In the genomic region with DNA sequence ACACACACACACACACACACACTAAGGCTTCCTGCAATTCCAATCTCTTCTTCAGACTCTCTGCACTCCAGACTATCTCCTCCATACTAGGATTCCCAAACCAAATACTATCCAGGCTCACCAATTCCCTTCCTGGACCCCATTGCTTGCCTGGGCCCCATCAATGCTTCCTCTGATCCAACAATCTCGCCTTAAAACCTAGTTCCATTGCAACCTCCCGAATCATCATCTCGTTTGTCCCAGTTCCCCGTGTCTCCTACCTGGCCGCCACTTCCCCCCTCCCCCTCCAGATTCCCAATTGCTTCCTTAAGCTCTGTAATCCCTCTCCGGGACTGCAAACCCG, we compare ENCODE assay signal across 9 mouse cellular contexts. TPM values are rescaled to one million over a fixed set of nuclear protein-coding genes. Genes with fewer than 3 reads are reported as not detected.
A peak's percentile ranks its signal among the peaks of the same experiment; 100 is the strongest.
DNase-seq lines count a peak whose midpoint lies in the region; ATAC-seq and TF ChIP-seq lines count a peak whose summit lies in the region.
"Had no signal": no experiment of that assay in that cellular context is flagged by ENCODE, and none has a peak within 500 bp of the region (broad histone marks: within the 10 kb centered on the region; RNA-seq: fewer than 3 reads in every experiment).

No protein-coding gene starts in this region.

- H3K4me1 ChIP-seq in heart, embryonic 16.5 days (ENCODE audit: control insufficient read depth, insufficient read depth, low read length) = peaks cover 43% of the 10 kb centered on the region
- peaks cover 33 to 46% of the 10 kb centered on the region in 2 experiments for H3K4me1 ChIP-seq in MEL (ENCODE audit: control insufficient read depth in 1 of 2, insufficient read depth in 2 of 2, low read length in 2 of 2)
- H3K4me1 ChIP-seq in hindbrain, embryonic 10.5 days (replicated peaks) = peaks cover 60% of the 10 kb centered on the region
- peaks cover 64% of the 10 kb centered on the region for H3K4me1 ChIP-seq in midbrain, embryonic 10.5 days

- H3K9me3 ChIP-seq in heart, embryonic 16.5 days (replicated peaks; ENCODE audit: control insufficient read depth, low read length) = no peaks in the 10 kb centered on the region
- H3K9me3 ChIP-seq in MEL (replicated peaks; ENCODE audit: insufficient read depth, low read length) = no peaks in the 10 kb centered on the region
- no peaks in the 10 kb centered on the region for H3K9me3 ChIP-seq in hindbrain, embryonic 10.5 days
- H3K9me3 ChIP-seq in midbrain, embryonic 10.5 days (replicated peaks) = no peaks in the 10 kb centered on the region

- no peak for TF ChIP-seq RAD21 in MEL (IDR thresholded peaks at IDR 0.05; ENCODE audit: low read depth, low read length)

- WGBS in heart, embryonic 16.5 days = 0% methylated on average over 7 of the region's 7 CpGs
- WGBS in hindbrain, embryonic 10.5 days = 0% methylated on average over 7 of the region's 7 CpGs
- WGBS in midbrain, embryonic 10.5 days = under 1% methylated on average over 7 of the region's 7 CpGs

- no peak for DNase-seq in heart, adult 18-20 months
- no peak for DNase-seq in MEL (ENCODE audit: low read depth, low spot score)
- DNase-seq in hindbrain, embryonic 10.5 days (ENCODE audit: low spot score) = no peak
- DNase-seq in midbrain, embryonic 10.5 days (ENCODE audit: low spot score) = no peak
- no peak for DNase-seq in embryo, embryonic 10.5 days (ENCODE audit: low spot score)
- DNase-seq in urinary bladder, adult 18-20 months (ENCODE audit: low spot score in 2 of 2) = no peak
- no peak for DNase-seq in urinary bladder, postnatal 25 days (ENCODE audit: low spot score)

- H3K36me3 ChIP-seq in heart, embryonic 16.5 days (ENCODE audit: control insufficient read depth, insufficient read depth) = no peaks in the 10 kb centered on the region
- H3K36me3 ChIP-seq in MEL (ENCODE audit: control insufficient read depth in 1 of 2, insufficient read depth in 2 of 2, low read length in 2 of 2) = peaks cover 0 to 51% of the 10 kb centered on the region in 2 experiments; a peak in 2 of 4 replicates
- peaks cover 4% of the 10 kb centered on the region; the same call in 1 of the 2 replicates for H3K36me3 ChIP-seq in hindbrain, embryonic 10.5 days
- H3K36me3 ChIP-seq in midbrain, embryonic 10.5 days = peaks cover 3% of the 10 kb centered on the region; the same call in 1 of the 2 replicates

- peak overlapping the region; percentile 95 for H3K27ac ChIP-seq in heart, embryonic 16.5 days (ENCODE audit: low read length)
- H3K27ac ChIP-seq in MEL (ENCODE audit: control insufficient read depth, low read depth, low read length) = peak overlapping the region; percentile 42
- peak overlapping the region; percentile 95 for H3K27ac ChIP-seq in hindbrain, embryonic 10.5 days
- peak overlapping the region; percentile 95 for H3K27ac ChIP-seq in midbrain, embryonic 10.5 days (replicated peaks)

- no peaks in the 10 kb centered on the region for H3K27me3 ChIP-seq in heart, embryonic 16.5 days (ENCODE audit: control insufficient read depth, insufficient read depth, low read length)
- no peaks in the 10 kb centered on the region for H3K27me3 ChIP-seq in MEL (ENCODE audit: control insufficient read depth in 1 of 2, insufficient read depth in 2 of 2, low read length in 2 of 2)
- H3K27me3 ChIP-seq in hindbrain, embryonic 10.5 days (ENCODE audit: insufficient read depth, poor library complexity, severe bottlenecking) = no peaks in the 10 kb centered on the region
- no peaks in the 10 kb centered on the region for H3K27me3 ChIP-seq in midbrain, embryonic 10.5 days (ENCODE audit: low read depth, poor library complexity, severe bottlenecking)
- H3K27me3 ChIP-seq: Patski had no signal

- TF ChIP-seq EP300 in MEL (IDR thresholded peaks at IDR 0.05; ENCODE audit: low read depth in 1 of 2, low read length in 2 of 2) = no peak

- H3K4me3 ChIP-seq in heart, embryonic 16.5 days (ENCODE audit: low read length) = peak overlapping the region; percentile 98
- H3K4me3 ChIP-seq in MEL (ENCODE audit: control insufficient read depth in 1 of 2, insufficient read depth in 1 of 2, low read depth in 2 of 2, low read length in 2 of 2) = peak overlapping the region; percentile 68 to 73
- H3K4me3 ChIP-seq in hindbrain, embryonic 10.5 days = peak overlapping the region; percentile 94
- peak overlapping the region; percentile 100 for H3K4me3 ChIP-seq in midbrain, embryonic 10.5 days

- TF ChIP-seq POLR2A in MEL (IDR thresholded peaks at IDR 0.05; ENCODE audit: control insufficient read depth in 1 of 2, insufficient read depth in 1 of 2, low read depth in 1 of 2, low read length in 2 of 2, poor library complexity in 1 of 2) = no peak

- H3K79me2 ChIP-seq in MEL (ENCODE audit: control insufficient read depth, insufficient read depth, low read length, poor library complexity) = peaks cover 50% of the 10 kb centered on the region

- TF ChIP-seq CTCF in MEL (IDR thresholded peaks at IDR 0.05 in 2 of 3, conservative IDR thresholded peaks at IDR 0.05 in 1 of 3; ENCODE audit: control insufficient read depth in 1 of 3, insufficient read depth in 1 of 3, low read depth in 2 of 3, low read length in 3 of 3, poor library complexity in 1 of 3, severe bottlenecking in 1 of 3) = no peak

- no peak; the same call in 1 of the 2 replicates for ATAC-seq in heart, embryonic 16.5 days (replicated peaks; ENCODE audit: extremely low read depth, insufficient read depth, low FRiP score)

- peak overlapping the region; percentile 100 for H3K9ac ChIP-seq in heart, embryonic 16.5 days (ENCODE audit: low read length)
- H3K9ac ChIP-seq in MEL (ENCODE audit: control insufficient read depth, low read depth, low read length, poor library complexity, severe bottlenecking) = peak overlapping the region; percentile 77

- peak overlapping the region; percentile 96 for H3K4me2 ChIP-seq in heart, embryonic 16.5 days (ENCODE audit: low read depth, low read length)

TF ChIP-seq in MEL, 35 proteins besides CTCF, POLR2A, EP300 and RAD21:
- TF ChIP-seq POLR2AphosphoS2 (IDR thresholded peaks at IDR 0.05; ENCODE audit: low read length) = no peak
- TF ChIP-seq TBP (IDR thresholded peaks at IDR 0.05; ENCODE audit: low read depth, low read length) = no peak
- TF ChIP-seq POLR2AphosphoS5 (IDR thresholded peaks at IDR 0.05; ENCODE audit: borderline replicate concordance, low read depth, low read length) = no peak
- TF ChIP-seq USF2 (IDR thresholded peaks at IDR 0.05; ENCODE audit: borderline replicate concordance in 1 of 2, insufficient read depth in 1 of 2, low read depth in 1 of 2, low read length in 2 of 2) = no peak
- no peak for TF ChIP-seq HCFC1 (IDR thresholded peaks at IDR 0.05; ENCODE audit: low read depth, low read length)
- no peak for TF ChIP-seq ZMIZ1 (IDR thresholded peaks at IDR 0.05; ENCODE audit: low read depth, low read length)
- TF ChIP-seq SMC3 (IDR thresholded peaks at IDR 0.05; ENCODE audit: low read depth, low read length) = no peak
- TF ChIP-seq CHD2 (IDR thresholded peaks at IDR 0.05; ENCODE audit: low read length) = no peak
- no peak for TF ChIP-seq GABPA (IDR thresholded peaks at IDR 0.05; ENCODE audit: low read depth, low read length)
- no peak for TF ChIP-seq RCOR1 (IDR thresholded peaks at IDR 0.05; ENCODE audit: low read depth, low read length)
- no peak for TF ChIP-seq ZNF384 (IDR thresholded peaks at IDR 0.05; ENCODE audit: low read depth, low read length)

RNA-seq across cellular contexts. Expression of a gene that starts 0.6 kb away (rescaled TPM):
- polyA plus RNA-seq in heart, embryonic 16.5 days (2015; fragmentation: Nextera tagmentation; extraction: Ambion mirVana) = 260 and 301 TPM in 2 replicates
- 10 to 100 TPM; 64.7 to 66.4 TPM for total RNA-seq in heart, adult 18-20 months (2021)
- 60.5 and 66.3 TPM in 2 replicates for total RNA-seq in MEL (2012; rRNA removed)
- polyA plus RNA-seq in MEL (2012; ENCODE audit: insufficient read depth in 1 of 2, insufficient read length in 2 of 2, low read depth in 1 of 2, low replicate concordance in 2 of 2, missing spikeins in 1 of 2) = 100 to 1,000 TPM in 1 of 2 experiments, not detected in 1; 267 TPM
- 216 and 245 TPM in 2 replicates for polyA plus RNA-seq in hindbrain, embryonic 10.5 days (2016; fragmentation: Nextera tagmentation; extraction: Ambion mirVana)
- polyA plus RNA-seq in midbrain, embryonic 10.5 days (2016; fragmentation: Nextera tagmentation; extraction: Ambion mirVana) = 236 and 239 TPM in 2 replicates

RNA-seq across cellular contexts. Expression of a gene that starts 20.1 kb away (rescaled TPM):
- polyA plus RNA-seq in heart, embryonic 16.5 days (2015; fragmentation: Nextera tagmentation; extraction: Ambion mirVana) = 262 and 283 TPM in 2 replicates
- total RNA-seq in heart, adult 18-20 months (2021) = 100 to 1,000 TPM; 166 to 176 TPM
- total RNA-seq in MEL (2012; rRNA removed) = 525 and 545 TPM in 2 replicates
- 100 to 1,000 TPM in 1 of 2 experiments, not detected in 1; 671 TPM for polyA plus RNA-seq in MEL (2012; ENCODE audit: insufficient read depth in 1 of 2, insufficient read length in 2 of 2, low read depth in 1 of 2, low replicate concordance in 2 of 2, missing spikeins in 1 of 2)
- 426 and 432 TPM in 2 replicates for polyA plus RNA-seq in hindbrain, embryonic 10.5 days (2016; fragmentation: Nextera tagmentation; extraction: Ambion mirVana)
- polyA plus RNA-seq in midbrain, embryonic 10.5 days (2016; fragmentation: Nextera tagmentation; extraction: Ambion mirVana) = 402 and 429 TPM in 2 replicates

RNA-seq across cellular contexts. Expression of a gene that starts 20.3 kb away (rescaled TPM):
- 6.0 and 12.2 TPM in 2 replicates for polyA plus RNA-seq in heart, embryonic 16.5 days (2015; fragmentation: Nextera tagmentation; extraction: Ambion mirVana)
- 1 to 10 TPM in 1 of 2 experiments, under 1 TPM in 1; 0.45 to 4.2 TPM for total RNA-seq in heart, adult 18-20 months (2021)
- total RNA-seq in MEL (2012; rRNA removed) = 17.3 and 19.3 TPM in 2 replicates
- 10 to 100 TPM in 1 of 2 experiments, not detected in 1; 50.8 TPM for polyA plus RNA-seq in MEL (2012; ENCODE audit: insufficient read depth in 1 of 2, insufficient read length in 2 of 2, low read depth in 1 of 2, low replicate concordance in 2 of 2, missing spikeins in 1 of 2)
- 8.8 and 9.0 TPM in 2 replicates for polyA plus RNA-seq in hindbrain, embryonic 10.5 days (2016; fragmentation: Nextera tagmentation; extraction: Ambion mirVana)
- 7.9 and 11.4 TPM in 2 replicates for polyA plus RNA-seq in midbrain, embryonic 10.5 days (2016; fragmentation: Nextera tagmentation; extraction: Ambion mirVana)

Comparison
In these comparisons a context has a peak if more than half of its experiments do, and no peak if none do; other contexts are left out.
1. H3K27ac ChIP-seq: peak in every context shown above with its lines; median percentile 95 in heart, embryonic 16.5 days; 95 in hindbrain, embryonic 10.5 days; 95 in midbrain, embryonic 10.5 days; 42 in MEL.